Mouse (Mus musculus) frontal cortex, postnatal 36 days (tissue): Measurements from ENCODE around the gene E130308A19Rik.
"Not testable (repeated sequence)": the region's sequence is repeated elsewhere in the genome, so short reads cannot be mapped to it uniquely, and the experiment has no call there.

Source experiments
- DNase-seq, 2 experiments: peaks; one replicate each; pipeline ENCODE4 v3.0.0; 2022; ENCODE audit warnings: low spot score in 2 of 2

The E130308A19Rik gene

GRCm38 (mm10) chr4:59785412-59785811, 159.4 kb downstream of the E130308A19Rik start:
- DNase-seq, result no peak

GRCm38 (mm10) chr4:59786661-59787060, 160.7 kb downstream of the E130308A19Rik start:
- DNase-seq, result peak; percentile 79

DNA sequence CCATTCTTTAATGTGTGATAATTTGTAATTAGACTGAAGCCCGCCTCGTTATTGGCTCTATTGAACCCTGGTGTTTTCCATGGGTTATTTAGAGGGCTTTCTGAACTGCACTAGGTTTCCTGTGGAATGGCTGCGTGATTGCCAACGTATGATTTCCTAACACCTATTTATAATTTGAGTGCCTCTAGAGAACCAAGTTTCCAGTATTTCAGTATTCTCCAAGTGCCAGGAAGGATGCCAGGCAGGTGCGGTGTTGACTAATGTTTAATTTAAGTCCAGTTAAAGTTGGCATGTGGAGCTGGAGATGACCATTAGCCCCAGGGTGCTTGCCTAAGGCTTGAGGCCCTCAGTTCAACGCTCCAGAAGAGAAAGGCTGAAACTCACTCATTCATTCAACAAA, 161.1 kb downstream of the E130308A19Rik start:
- no peak for DNase-seq

DNA sequence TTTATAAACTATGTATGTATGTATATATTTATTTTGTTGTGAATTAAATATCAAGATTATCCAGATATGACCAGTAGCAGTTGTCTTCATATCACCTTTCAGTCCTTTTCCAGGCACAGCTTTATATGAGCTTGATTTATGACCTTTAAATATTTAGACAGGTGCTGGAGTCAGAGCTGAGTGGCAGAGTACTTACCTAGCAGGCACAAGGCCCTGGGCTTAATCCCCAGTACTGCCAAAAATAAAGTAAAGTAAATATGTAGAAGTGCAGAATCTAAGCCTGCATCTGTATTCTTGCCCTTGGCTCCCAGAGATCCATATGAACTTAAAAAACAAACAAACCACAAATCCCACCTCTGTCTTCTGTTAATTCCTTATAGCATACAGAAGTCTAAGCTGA, 163.0 kb downstream of the E130308A19Rik start:
- no peak for DNase-seq

- not testable (repeated sequence) for DNase-seq
Measured at GRCm38 (mm10) chr4:59793626-59794025, 167.6 kb downstream of the E130308A19Rik start.

DNA sequence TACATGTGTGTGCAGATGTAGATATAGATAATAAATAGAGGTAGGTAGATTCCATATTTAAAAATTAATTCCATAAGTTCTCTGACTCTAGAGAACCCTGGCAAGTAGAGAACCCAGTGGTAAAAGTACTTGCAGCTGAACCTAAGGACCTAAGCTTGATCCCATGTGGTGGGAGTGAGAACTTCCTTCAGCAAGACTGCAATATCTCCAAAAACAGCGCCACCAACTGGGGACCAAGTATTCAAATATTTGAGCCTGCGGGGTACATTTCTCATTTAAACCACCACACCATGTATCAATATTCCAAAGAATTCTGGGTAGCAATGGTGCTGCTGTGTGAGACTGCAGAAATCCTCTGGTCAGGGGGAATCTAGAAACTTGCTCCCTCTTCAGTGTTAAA, 168.1 kb downstream of the E130308A19Rik start:
- DNase-seq, result no peak

DNA sequence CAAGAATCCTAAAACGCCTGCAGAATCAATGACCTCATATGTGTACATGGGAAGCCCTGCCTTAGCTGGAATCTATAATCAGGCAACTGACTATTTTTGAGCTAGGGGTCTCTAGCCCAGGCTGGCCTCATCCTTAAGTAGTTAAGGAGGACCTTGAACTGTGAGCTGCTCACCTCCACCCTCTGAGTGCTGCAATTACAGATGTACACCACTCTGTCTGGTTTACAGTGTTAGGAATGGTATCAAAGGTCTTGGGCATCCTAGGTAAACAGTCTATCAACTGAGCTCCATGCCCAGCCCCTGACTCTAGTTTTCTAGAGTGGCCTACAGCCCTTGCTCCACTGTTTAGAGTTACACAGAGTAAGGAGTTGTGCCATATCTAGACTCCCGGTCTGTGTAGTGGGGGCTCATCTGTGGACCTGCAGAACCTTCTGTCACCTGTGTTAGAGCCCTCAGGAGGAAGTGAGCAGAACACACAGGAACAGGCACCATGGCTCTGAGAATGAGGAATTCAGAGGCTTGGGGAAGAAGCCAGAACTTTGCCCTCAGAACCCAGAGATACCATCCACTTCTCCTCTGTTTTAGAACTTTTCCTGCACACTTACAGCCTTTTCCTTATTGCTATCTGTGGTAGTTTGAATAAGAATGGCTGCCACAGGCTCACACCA, 169.9 kb downstream of the E130308A19Rik start:
- DNase-seq, result no peak

DNA sequence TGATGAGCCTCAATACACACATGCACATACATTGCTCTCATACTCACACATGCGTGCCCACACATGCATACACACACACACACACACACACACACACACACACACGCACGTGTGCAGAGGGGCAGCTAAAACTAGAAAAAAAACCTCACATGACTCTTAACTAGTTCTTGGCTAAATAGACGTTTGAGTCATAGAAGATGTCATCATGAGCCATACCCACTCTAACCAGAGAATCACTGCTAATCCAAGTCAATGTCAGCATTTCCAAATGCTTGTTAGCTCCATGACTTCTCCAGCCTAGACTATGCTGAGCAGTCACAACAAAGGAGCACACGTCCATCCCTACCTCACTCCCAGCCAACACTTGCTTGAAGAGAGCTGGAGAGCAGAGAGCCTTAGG, 174.2 kb downstream of the E130308A19Rik start:
- DNase-seq, result no peak

DNA sequence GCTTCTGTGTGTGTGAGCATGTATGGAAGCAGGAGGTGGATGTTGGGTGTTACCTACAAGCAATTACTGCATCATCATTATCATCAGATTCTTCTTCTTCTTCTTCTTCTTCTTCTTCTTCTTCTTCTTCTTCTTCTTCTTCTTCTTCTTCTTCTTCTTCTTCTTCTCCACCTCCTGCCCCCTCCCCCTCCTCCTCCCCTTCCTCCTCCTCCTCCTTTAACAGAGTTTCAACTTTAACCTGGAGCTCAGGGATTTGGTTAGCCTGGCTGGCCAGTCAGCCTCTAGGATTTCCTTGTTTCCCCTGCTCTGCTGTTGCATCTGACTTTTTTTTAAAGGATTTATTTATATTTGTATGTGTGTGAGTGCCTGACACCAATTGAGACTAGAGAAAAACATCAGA, 175.5 kb downstream of the E130308A19Rik start, which contains the start of gene Inip:
TSS of gene Inip (minus strand) at position 101 of the 400 bp plus-strand sequence.
- no peak for DNase-seq

GRCm38 (mm10) chr4:59802107-59802506, 176.1 kb downstream of the E130308A19Rik start:
- DNase-seq, result no peak

- DNase-seq, result no peak
Measured at GRCm38 (mm10) chr4:59802792-59803191, 176.8 kb downstream of the E130308A19Rik start.

GRCm38 (mm10) chr4:59803358-59803757, 177.3 kb downstream of the E130308A19Rik start:
- DNase-seq, result no peak

DNA sequence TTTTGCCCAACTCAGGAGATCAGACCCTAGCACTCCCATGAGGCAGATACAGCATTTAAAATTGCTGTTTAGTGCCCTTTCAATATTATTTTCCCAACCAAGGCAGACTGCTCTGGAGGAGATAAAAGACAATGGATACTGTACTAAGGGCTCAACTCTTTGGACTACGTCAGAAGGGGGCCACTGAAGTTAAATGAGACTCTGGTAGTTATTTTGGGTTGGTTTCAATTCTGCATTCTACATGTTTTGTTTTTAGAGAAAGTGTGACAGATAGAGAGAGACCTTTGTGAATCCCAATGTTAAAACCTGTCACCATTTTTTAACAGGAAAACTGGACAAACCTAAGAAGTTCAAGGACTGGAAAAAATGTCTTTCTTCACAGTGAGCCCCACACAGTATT, 178.7 kb downstream of the E130308A19Rik start:
- no peak for DNase-seq

DNA sequence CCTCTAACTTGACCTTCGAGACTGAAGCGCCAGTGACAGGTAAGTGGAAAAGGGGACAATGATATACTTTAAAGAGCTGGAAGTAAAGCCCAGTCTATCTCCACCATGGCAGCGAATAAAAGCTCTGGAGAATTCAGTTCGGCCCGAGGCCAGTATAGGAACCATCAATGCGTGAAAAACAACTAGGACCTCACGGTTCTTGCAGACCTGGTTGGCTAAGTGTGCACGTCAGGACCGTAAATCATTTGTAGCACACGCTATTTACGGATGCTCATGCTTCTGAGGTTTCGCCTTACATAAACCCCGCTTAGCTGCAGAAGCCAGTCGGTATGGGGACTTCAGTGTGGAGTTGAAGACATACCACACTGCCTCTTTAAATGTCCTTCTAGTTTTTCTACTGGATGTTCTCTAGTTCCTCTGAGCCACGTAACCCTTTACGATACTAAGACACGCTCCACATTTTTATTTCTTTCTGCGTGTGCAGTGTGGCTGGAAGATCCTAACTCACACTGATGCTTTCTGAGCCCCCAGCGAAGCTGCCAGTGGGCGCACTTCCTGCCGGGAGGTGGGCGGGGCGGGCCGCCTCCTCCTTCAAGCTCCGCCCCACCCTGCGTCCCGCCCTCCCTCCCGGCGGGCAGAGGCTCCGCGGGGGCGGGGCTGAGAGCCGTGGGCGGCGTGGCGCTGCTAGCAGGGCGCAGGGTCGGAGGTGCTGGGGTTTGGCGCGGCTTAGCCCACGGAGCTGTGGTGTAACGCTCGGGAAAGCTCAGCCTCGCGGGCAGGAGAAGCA, 179.4 kb downstream of the E130308A19Rik start, which contains the start of gene Snx30:
TSS of gene Snx30 (plus strand) at position 660 of the 787 bp plus-strand sequence.
- DNase-seq, result peak; percentile 89

DNA sequence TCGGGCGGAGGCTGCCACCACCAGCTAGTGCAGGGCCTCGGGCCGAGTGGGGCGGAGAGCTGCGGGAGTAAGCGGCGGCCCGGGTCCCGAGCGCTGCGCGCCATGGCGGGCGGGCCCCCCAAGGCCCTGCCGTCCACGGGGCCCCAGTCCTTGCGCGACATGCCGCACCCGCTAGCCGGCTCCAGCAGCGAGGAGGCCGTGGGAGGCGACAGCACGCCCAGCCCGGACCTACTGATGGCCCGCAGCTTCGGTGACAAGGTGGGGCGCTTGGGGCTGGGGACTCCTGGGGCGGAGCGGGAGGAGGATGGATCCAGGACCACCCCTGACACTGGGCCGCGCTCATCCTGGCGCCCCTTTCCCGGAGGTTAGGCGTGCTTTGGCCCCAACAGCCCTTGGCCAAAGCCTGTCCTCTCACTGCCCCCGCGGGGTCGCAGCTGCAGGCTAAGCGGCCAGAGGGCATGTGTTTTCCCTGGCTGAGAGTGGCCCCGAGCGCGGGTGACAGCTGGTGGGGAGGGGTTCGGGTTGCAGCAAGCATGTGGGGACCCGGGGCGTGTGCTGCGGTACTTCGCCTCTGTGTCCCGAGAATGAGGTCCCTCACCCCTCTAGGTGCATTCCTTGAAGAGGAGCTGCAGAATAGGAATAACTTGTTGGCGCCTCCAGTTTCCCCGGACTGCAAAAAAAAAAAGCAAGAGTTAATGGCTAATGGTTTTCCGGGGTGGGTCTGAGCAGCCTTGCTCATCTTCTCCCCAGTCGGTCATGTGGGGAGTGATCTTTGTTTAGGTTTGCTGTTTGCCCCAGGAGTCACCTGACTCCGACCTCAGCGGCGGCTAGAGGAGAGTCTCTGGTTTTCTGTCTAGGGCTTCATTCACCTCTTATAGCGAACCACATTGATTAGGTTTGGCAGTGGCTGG, 180.2 kb downstream of the E130308A19Rik start:
- DNase-seq, result no peak

DNA sequence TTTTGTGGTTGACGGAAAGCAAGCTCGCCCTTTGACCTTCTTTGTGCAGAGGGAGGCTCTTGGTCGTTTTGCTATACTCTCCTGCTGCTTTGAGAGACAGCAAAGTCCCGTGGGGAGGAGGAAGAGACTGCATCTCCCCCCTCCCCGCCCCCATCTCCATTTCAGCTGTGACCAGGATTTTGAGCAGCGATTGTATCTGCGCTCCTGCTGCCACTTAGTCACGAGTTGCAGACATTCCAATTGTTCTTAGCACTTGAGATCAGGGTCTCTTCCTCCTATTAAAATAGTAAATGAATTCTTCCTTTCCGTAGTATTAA, 180.8 kb downstream of the E130308A19Rik start:
- no peak for DNase-seq

DNA sequence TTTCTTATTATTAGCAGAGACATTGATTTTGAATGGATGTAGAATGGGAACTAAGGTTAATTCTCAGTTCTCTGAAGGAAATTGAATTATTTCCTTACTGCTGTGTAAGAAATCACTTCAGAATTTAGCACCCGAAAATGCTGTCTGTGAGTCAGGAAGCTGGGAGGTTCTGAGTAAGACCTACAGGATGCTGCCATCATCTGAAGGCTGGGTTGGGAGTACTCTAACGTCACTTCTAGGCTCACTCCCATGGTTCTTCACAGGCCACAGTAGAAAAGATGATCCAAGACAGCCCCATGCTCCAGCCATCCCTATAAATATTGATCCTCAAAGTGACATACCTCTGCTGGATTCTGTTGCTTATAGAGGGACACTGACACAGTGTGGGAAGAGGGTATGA, 181.5 kb downstream of the E130308A19Rik start:
- DNase-seq, result no peak

GRCm38 (mm10) chr4:59808396-59808795, 182.4 kb downstream of the E130308A19Rik start:
- no peak for DNase-seq
